Mouse (Mus musculus) brain, embryonic 18.5 days (tissue): ENCODE results near the gene Zfp865.
A peak's percentile ranks its signal among the peaks of the same experiment; 100 is the strongest.
"Not testable (repeated sequence)": the region's sequence is repeated elsewhere in the genome, so short reads cannot be mapped to it uniquely, and the experiment has no call there.

Experiments used
- DNase-seq: peaks from one replicate; pipeline ENCODE4 v3.0.0-alpha.2; 2012; ENCODE audit warnings: low read depth, low spot score

Zfp865 gene

DNA sequence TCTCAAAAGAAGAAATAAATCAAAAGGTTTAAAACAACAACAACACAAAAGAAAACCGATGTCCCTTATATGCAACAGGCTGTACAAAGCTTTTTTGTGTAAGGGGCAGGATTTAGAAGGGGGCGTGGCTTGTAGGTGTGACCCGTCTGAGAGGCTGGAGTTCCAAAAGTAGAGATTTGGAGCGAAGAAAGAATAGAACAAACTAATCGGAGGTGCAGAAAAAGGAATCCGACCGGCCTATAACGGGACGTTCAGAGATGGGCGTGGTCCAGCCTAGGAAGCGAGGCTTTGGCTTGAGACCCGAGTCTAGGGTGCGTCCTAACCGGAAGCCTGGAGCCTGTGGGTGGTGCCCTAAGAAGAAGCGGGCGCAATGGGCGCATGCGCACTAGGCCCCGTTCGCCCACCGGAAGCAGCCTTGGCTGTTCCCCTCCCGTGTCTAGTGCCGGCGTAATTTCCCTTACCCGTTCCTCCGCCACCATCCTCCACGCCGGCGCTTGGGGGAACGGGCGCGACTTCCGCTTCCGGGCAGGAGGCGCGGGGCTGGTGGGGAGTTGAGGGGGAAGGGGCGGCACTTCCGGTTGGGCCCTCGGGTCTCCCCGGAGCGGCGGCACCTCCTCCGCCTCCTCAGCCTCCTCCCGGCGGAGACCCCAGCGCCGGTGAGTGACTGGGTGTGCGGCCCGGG lies at the start of gene Zfp865, which contains the start of gene Ccdc106:
Gene Zfp865 (plus strand): TSS at position 377 of the 682 bp plus-strand sequence.
Gene Ccdc106 (plus strand): TSS at position 554 of the 682 bp plus-strand sequence.
- peak; percentile 97 for DNase-seq

DNA sequence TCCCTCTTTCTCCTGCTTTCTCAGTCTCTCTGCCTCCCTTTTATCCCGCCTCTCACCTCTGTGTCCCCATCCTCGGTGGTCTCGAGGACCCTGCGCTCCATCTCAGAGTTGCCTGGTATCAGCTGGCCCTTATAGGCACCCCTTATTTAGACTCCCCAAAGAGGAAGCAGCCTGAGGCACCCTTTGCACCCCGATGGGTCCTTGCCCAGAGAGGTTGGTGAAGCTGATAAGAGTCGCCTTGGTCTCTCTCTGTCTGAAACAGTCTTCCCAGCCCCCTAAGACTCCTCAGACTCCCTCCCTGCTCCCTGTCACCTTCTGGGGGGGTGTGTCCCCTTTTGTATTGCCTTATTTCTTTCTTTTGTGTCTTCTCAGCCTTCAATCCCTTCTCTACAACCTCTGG lies 49.1 kb upstream of the Zfp865 start, which contains the start of gene Sbk3:
Gene Sbk3 (minus strand): TSS at position 101 of the 400 bp plus-strand sequence.
- DNase-seq: no peak

DNA sequence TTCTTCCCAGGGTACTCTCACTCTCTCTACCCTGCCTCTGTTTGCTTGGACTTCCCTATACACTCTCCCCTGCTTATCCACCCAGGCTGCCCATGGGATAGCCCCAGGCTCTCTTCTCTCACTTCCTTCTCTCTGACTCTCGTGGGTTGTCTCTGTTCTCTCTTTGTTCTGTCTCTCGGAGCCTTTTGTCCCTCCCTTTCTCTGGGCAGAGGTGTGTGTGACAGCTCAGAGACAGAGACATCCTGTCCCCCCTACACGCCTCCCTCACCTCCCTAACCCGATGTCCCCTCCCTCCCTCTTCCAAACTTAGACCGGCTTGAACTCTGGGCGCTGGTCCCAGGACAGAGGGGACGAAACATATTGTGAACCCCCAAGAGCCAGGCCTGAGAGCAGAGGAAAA lies 48.5 kb upstream of the Zfp865 start:
- no peak for DNase-seq

DNA sequence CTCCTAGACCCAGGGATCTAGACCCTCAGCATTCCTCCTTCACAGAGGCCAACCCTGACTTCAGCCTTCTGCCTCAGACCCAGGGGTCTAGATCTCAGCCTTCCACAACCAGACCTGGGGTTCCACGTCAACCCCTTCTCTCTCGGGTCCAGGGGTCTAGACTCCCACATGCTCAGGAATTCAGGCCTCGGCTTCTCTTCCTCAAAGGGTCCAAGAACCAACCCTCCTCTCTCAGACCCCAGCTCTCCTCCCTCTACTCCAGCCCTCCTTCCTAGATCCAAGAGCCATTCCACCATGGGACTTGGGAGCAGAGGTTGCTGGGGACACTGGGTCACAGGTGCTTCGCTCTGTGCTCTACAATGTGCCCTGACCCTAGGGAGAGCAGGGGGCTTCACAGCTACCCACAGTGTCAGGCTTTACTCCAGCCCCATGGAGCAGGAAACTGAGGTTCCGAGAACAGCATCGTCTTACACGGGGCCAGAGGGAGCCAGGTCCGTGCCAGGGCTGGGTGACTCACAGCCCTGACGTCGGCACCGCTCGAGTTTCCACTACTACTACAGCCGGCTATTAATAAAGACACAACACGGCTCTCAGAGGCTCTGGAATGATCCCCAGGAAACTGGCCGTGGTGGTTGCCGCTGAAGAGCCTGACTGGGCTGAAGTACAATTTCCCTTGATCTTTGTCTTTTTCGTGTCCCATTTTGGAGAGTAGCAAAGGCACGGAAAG lies 47.7 kb upstream of the Zfp865 start:
- no peak for DNase-seq

DNA sequence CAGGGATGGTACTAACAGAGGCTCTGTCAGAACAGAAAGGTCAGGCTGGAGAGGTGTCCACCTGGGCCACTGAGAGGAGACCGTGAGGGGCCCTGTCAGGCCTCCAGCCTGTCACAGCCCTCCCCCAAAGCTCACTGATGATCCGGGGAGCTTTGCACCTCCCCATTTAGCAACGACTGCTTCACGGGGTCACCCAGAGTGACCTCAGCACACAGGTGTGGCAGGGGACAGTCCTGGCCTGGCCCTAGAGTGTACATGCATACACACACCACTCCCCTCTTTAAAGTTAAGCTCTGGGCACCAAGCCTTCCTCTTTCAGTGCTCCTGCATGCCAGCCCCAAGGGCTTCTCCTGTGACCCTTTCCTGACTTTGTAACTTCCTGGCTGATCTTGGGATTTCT lies 44.7 kb upstream of the Zfp865 start:
- no peak for DNase-seq

DNA sequence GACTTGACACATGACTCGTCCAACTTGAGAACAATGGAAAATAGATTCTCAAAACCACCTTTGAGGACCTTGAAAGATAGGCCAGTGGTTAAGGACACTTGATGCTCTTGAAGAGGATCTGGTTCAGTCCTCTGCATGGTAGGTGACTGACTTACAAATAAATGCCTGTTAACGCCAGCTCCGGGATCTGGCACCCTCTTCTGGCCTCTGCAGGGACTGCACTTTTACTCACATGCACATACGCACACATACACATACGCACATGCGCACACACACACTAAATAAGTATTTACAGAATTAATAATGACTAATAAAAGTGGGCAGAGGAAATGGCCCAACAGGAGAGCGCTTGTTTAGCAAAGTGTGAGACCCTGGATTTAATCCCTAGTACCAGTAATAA lies 43.3 kb upstream of the Zfp865 start:
- no peak for DNase-seq

DNA sequence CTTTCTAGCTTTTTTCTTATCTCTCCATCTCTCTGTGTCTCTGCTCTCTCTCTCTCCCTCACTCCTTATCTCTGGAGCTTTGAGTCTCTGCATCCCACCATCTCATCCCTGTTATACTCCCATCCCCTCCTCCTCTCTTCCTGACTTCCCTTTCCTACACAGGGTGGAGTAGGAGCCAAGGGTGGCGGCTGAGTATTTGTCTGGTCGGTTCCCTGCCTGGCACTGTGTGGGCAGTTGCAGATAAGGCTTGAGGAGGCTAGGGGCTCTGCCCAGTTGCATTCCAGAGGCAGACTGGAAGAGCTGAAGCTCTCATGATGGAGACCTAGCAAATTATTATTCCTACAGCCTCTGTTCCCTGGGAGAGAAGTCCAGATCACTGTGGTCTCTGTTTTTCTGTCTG lies 31.9 kb upstream of the Zfp865 start:
- DNase-seq: no peak

DNA sequence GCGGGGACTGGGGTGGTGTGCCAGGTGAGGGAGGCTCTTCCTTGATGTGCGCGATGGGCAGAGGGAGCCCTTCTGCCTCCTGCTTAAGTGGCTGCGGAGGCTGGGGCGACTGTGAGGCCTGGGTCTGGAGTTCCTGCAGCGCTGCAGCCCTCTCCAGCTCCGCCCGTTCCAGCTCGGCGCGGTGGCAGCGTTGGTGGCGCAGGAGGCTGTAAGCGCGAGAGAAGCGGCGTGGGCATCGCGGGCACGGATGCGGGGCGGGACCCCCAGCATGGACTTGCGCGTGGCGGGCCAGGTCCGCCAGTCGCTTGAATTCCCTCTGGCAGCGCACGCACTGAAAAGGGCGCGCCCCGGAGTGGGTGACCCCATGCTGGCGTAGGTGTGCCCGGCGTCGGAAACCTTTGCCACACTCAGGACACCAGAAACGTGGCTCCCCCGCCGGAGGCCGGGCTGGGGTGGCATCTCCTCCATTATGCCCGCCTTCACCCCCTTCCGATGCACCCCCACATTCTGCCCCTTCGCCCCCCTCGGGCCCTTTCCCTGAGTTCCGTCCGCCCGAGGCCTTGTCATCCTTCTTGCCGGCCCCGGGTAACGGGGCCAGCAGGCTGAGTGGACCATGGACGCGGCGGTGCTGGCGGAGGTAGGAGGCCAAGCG lies 26.7 kb upstream of the Zfp865 start:
- DNase-seq: no peak

DNA sequence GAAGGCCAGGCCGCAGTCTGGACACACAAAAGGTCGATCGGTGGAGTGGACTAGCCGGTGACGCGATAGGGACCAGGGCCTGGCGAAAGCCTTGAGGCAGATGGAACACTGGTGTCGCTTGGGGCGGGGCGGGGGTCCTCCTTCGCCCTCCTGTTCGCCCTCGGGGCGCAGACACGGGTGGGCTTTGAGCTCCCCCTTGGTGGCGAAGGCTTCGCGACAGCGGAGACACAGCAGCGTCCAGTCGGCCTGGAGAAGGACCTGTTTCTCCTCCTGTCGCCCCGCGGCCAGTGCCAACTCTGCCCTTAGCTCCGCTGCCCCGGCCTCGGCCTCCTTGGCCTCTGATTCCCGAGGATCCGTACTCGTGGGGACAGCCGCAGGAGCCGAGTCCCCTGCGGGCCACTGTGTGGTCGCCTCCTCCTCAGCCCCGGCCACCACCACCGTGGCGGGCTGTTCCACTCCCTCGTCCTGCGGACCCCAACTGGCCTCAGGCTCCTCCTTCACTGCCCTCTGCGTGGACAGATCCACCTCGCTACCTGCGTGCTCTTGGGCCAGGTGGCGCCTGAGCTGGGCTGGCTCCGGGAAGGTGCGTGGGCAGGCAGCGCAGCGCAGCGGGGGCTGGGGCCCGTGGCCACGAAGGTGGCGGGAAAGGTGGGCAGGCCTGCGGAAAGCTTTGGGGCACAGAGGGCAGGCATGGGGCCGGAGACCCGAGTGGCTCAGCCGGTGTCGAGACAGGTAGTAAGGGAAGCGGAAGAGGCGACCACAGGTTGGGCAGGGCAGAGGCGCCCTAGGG lies 26.0 kb upstream of the Zfp865 start:
- DNase-seq: no peak

DNA sequence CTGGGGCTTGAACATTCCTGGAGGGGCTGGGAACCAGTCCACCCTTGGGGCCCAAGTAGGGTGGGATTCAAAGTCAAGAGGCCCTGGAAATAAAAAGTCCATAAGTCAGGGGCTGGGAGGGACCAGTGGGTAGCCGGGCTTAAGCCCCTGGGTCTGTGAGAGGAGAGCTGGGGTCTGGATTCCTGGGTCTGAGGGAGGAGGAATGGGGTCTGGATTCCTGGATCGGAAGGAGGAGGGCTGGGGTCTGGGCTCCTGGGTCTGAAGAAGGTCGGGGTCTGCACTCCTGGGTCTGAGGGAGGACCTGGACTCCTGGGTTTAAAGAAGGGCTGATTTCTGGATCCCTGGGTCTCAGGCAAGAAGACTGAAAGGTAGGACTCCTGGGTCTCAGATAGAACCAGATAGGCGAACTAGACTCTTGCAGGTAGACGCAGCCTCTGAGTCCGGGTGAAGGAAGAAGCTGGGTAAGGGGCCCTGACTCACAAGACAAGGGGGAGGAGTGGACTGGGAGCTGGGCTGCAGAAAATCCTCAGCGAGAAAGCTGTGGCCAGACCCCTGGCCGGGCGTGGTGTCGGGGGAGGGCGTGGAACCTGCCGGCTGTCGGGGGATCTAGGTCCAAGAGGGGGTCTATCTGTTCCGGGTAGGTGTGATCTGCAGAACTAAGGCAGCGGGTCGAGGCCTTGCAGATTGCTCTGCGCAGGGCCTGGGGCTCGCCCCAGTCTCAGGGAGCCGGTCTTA lies 24.7 kb upstream of the Zfp865 start:
- peak; percentile 8 for DNase-seq

DNA sequence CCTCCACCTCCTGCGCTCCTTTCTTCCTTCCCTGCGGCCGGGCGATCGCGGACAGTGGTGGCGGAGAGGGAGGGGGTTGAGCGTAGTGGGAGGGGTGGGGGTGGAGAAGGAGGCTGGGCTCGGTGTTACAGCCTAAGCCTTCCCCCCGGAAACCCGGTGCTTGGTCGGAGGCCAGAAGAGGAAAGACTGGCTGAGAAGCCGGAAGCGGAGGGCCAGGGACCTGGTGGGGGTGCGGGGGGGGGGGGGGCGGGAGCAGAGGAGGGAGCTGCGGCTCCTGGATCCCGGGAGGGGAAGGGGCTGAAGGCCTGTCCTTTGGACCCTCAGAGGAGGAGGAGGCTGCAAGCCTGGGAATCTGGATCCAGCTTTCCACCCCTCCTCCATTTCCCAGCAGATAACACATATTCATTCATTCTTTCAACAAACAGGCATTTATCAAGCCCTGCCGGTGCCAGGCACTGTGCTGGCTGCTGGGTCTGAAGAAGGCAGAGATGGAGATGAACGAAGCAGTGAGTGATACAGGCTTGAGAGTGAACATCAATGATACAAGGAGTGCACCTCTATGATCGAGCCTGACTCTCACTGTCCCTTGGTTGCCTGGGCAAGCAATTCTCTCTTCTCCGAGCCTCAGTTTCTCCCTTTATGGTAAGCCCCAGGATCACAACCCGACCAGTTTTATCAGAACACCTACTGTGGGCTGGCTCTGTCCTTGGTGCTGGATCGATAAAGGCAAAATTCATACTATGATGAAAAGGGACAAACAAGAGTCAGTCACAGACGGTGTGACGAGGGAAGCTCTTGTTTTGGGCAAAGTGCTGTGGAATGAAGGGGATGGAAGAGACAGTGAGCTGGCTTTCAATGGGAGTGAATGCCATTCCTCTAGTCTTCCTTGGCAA lies 23.9 kb upstream of the Zfp865 start, which contains the start of gene Zfp579:
Gene Zfp579 (minus strand): TSS at position 156 of the 893 bp plus-strand sequence.
- DNase-seq: peak; percentile 85

DNA sequence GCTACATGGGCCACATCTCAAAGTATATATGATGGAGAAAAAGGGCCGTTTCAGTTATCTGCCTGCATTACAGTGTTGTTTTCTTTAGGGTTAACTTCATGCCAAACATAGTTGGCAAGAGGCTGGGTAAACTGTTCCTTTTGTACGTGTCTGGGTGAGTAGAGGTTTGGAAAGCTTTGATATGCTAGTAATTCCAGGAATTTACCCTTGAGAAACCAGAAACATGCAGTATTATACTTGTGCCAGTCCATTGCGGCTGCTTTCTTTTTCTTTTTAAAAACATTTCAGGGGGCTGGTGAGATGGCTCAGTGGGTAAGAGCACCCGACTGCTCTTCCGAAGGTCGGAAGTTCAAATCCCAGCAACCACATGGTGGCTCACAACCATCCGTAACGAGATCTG lies 23.2 kb upstream of the Zfp865 start:
- DNase-seq: no peak

DNA sequence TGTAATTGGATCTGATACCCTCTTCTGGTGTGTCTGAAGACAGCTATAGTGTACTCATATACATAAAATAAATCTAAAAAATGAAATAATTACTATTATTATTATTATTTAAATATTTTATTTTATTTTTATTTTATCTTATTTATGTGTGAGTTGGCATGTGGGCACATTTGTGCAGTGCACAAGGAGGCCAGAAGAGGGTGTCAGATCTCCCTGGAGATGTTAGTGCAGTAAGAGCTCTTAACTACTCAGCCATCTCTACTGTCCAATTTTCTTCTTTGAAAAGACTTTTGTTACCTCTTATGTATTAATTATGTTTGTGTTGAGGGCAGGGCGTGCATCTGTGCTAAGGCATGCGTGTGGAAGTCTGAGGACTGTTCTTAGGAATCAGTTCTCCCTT lies 20.3 kb upstream of the Zfp865 start:
- DNase-seq: no peak

DNA sequence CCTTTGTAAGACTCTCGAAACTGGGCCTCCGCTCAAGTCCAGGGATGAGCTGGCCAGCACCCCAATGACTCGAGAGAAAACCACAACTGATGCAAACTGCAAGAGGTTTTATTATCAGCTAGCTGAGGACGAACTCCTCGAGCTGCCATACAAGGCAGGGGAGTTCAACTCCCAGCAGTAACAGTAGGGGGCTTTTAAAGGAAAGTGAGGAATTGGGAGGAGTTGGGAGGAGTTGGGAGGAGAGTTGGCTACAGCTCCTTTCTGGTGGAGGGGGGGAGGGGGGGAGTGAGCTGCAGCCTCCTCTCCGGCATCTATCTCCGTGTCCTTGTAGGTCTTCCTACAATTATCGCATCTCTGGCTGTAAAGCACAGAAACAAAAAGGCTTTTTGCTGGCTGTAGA lies 17.3 kb upstream of the Zfp865 start:
- DNase-seq: not testable (repeated sequence)

DNA sequence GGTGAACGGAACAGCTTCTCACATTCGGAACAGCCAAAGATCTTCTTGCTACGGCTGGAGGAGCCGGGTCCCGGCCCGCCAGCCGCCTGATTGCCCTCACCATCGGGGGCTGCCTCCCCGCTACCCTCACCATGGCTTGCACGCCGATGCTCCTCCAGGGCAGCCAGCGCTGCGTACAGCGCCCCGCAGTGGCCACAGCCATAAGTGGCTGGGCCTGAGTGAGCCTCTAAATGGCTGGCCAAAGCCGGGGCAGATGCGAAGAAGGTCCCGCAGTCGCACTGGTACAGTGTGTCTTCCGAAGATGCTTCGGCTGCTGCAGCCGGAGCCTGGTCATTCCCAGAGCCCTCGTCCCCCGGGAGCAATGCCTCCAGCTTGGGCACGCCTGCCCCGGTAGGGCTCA lies 11.9 kb upstream of the Zfp865 start:
- no peak for DNase-seq

DNA sequence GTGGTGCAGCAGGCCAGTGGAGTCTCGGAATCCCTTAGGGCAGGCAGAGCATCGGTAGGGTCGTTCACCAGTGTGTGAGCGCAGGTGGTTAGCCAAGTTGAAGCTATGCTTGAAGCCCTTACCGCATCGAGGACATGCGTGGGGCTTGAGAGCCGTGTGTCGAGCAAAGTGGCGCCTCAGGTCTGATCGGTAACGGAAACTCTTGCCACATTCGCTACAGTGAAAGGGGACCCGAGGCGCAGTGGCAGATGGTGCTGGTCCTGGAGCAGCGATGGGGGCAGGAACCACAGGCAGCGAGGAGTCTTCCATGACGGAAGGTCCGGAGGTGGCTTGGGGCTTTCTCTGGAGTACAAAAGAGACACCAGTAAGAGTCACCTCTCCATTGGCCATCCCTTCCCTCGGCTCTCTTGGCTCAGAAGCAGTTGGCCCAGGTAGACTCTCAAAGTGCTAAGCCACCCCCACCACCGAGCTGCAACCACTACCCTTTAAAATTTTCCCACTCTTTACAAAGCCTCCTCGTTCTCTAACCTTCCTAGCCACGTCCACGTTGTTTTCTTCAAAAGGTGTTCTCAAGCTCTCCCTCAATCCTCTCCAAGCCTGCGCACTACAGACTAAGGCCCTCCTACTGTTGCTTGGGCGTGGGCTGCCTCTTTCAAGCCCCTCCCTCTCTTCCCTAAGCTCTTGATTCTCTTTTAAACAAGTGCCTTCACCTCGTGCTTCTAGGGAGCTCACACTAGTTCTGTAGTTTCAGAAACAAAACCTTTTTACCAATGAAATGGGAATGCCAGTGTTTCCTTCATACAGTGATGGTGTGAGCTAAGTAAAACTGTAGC lies 7.3 kb upstream of the Zfp865 start:
- DNase-seq: no peak

DNA sequence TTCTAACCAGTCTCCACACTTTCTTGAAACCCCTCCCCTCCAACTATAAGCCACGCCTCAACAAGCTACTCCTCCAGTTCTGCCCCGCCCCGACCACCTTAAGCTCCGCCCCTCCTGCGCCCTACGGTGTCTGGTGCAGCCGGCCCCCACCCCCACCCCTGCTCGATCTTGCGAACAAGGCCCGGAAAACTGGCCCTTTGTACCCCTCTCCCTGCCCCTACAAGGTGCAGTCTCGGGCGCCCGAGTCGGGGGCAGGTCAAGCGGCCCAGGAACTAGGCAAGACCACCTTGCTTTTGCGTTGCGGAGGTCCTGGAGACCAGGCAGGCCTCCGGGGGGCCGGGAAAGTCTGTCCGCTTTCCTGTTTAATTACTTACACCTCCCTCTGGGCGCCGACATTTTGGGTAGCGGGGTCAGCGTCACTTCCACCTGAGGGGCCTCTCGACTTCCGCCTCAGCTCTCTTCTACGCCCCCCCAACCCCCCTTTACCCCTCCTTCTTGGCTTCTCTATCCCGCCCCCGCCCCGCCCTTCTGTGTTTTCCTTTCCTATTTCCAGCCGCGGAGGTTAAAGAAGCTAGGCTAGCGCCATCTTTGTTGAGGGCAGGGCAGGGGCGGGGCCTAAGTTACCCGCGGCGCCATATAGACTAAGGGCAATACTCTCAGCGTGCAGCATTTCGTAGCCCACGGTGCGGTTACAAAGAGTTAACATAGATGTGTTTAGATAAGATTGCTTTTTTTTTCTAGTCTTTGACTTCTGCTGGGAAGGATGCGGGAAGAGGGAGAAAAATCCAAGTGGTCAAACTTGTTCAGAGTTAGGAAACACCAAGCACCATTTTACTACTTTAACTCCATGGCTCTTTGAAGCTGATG lies 5.7 kb upstream of the Zfp865 start, which contains the start of the genes Zfp524 and Fiz1:
Gene Zfp524 (plus strand): TSS at position 165 of the 867 bp plus-strand sequence.
Gene Fiz1 (minus strand): TSS at position 447 of the 867 bp plus-strand sequence.
- peak; percentile 98 for DNase-seq
